Mouse (Mus musculus): Measurements from ENCODE around the gene Siglecf. TPM values are rescaled to one million over a fixed set of nuclear protein-coding genes. Genes with fewer than 3 reads are reported as not detected.

Siglecf gene
- polyA plus RNA-seq (2014; fragmentation: Illumina TruSeq; extraction: RNeasy Lipid Tissue Mini Kit (QIAGEN cat#74804)): 1.2 TPM

DNA sequence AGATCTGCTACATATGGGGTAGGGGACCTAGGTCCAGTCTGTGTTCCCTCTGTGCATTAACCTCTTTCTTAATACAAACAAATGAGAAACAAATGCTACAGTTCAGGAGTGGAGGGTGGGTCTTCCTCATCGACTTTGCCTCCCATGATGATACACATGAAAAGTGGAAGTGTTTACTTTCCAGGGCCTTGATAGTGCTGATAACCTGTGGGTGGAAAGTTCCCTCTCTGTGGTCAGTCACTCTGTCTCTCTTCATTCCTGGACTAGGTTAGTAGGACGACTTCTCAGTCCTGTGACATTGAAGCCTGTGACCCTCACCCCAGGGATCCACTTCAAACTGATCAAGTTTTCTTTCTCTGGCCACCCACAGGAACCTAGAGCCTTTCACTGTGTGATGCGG, at the start of gene Siglecf:
Siglecf (plus strand) TSS at position 188 of the 400 bp plus-strand sequence.

DNA sequence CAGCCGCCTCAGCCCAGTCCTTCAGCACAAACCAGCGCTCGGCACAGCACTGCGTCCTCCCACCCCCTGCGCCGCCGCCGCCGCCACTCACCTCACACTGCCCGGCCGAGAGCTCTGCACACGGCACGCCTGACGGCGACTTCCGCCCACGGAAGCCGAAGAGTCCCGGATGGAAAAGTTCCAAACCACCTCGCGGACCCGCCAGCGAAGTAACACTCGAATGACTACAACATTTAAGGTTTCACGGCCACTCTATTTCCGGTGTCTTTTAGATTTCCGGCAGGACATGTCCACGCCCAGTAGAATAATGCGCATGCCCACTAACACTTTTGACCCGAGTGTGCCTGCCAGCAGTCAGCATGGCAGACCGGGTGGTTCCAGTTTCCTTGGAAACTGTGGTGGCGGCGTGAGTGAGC, 38.1 kb upstream of the Siglecf start, which contains the start of gene Zfp715:
Zfp715 (minus strand) TSS at position 282 of the 416 bp plus-strand sequence.

DNA sequence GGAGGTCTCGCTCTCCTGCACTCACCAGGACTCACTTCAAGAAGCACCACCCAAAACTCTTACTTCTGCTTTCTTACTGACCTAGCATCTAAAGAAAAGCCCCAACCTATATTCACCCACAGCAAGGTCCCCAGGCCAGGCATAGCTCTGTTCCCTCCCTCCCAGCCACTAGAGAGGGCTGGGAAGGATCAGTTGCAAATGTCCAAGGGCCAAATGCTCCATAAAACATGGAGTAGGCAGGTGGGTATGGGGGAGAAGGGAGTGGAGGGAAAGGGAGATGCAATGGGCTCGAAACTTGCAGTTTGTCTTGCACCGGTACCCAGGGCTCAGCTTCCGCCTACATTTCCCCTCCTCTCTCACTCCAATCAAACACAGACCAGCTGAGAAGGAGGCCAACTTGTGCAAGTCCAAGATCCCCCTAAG, 57.0 kb downstream of the Siglecf start, which contains the start of gene Siglecg:
Siglecg (plus strand) TSS at position 74 of the 423 bp plus-strand sequence.

Other genes starting within 250 kb of the Siglecf start
- 6.8 TPM for gene Zfp936, start 237.1 kb upstream of the Siglecf start, polyA plus RNA-seq (2014; fragmentation: Illumina TruSeq; extraction: RNeasy Lipid Tissue Mini Kit (QIAGEN cat#74804))
- gene Zfp715, start 38.0 kb upstream of the Siglecf start, polyA plus RNA-seq (2014; fragmentation: Illumina TruSeq; extraction: RNeasy Lipid Tissue Mini Kit (QIAGEN cat#74804)): 51.8 TPM
- gene Siglecg, start 56.9 kb downstream of the Siglecf start, polyA plus RNA-seq (2014; fragmentation: Illumina TruSeq; extraction: RNeasy Lipid Tissue Mini Kit (QIAGEN cat#74804)): not detected
- gene Lim2, start 76.3 kb downstream of the Siglecf start, polyA plus RNA-seq (2014; fragmentation: Illumina TruSeq; extraction: RNeasy Lipid Tissue Mini Kit (QIAGEN cat#74804)): not detected
- not detected for gene Nkg7, start 85.7 kb downstream of the Siglecf start, polyA plus RNA-seq (2014; fragmentation: Illumina TruSeq; extraction: RNeasy Lipid Tissue Mini Kit (QIAGEN cat#74804))
- gene Cldnd2, start 89.4 kb downstream of the Siglecf start, polyA plus RNA-seq (2014; fragmentation: Illumina TruSeq; extraction: RNeasy Lipid Tissue Mini Kit (QIAGEN cat#74804)): not detected
- 1.5 TPM for gene Etfb, start 92.7 kb downstream of the Siglecf start, polyA plus RNA-seq (2014; fragmentation: Illumina TruSeq; extraction: RNeasy Lipid Tissue Mini Kit (QIAGEN cat#74804))
- gene Gm45233, start 92.8 kb downstream of the Siglecf start, polyA plus RNA-seq (2014; fragmentation: Illumina TruSeq; extraction: RNeasy Lipid Tissue Mini Kit (QIAGEN cat#74804)): not detected
- 0.88 TPM for gene Vsig10l, start 111.8 kb downstream of the Siglecf start, polyA plus RNA-seq (2014; fragmentation: Illumina TruSeq; extraction: RNeasy Lipid Tissue Mini Kit (QIAGEN cat#74804))
- gene Iglon5, start 138.7 kb downstream of the Siglecf start, polyA plus RNA-seq (2014; fragmentation: Illumina TruSeq; extraction: RNeasy Lipid Tissue Mini Kit (QIAGEN cat#74804)): not detected
- gene 4931406B18Rik, start 154.6 kb downstream of the Siglecf start, polyA plus RNA-seq (2014; fragmentation: Illumina TruSeq; extraction: RNeasy Lipid Tissue Mini Kit (QIAGEN cat#74804)): not detected
- gene Cd33, start 193.1 kb downstream of the Siglecf start, polyA plus RNA-seq (2014; fragmentation: Illumina TruSeq; extraction: RNeasy Lipid Tissue Mini Kit (QIAGEN cat#74804)): 5.7 TPM
- 3.5 TPM for gene Zfp658, start 210.9 kb downstream of the Siglecf start, polyA plus RNA-seq (2014; fragmentation: Illumina TruSeq; extraction: RNeasy Lipid Tissue Mini Kit (QIAGEN cat#74804))
- 42.2 TPM for gene Zfp719, start 228.3 kb downstream of the Siglecf start, polyA plus RNA-seq (2014; fragmentation: Illumina TruSeq; extraction: RNeasy Lipid Tissue Mini Kit (QIAGEN cat#74804))

Measured in ovary, adult 10 weeks (tissue).